Mouse (Mus musculus) G1E (cell line): ENCODE data around the gene Itgav. TPM values are rescaled to one million over a fixed set of nuclear protein-coding genes. Genes with fewer than 3 reads are reported as not detected.

Experiments used
- ATAC-seq: 2 replicates; pipeline ENCODE4 v1.8.0; 2016; ENCODE audit warnings: mild to moderate bottlenecking; ENCODE audit not compliant: insufficient number of reproducible peaks, poor library complexity, low FRiP score, severe bottlenecking; ENCODE audit errors: extremely low read depth
- DNase-seq: peaks from one replicate; pipeline ENCODE4 v3.0.0; 2012; ENCODE audit warnings: low spot score
- H3K27me3 ChIP-seq: 2 replicates; pipeline ENCODE4 v1.6.1; 2012; ENCODE audit warnings: mild to moderate bottlenecking, low read length, inconsistent platforms; ENCODE audit not compliant: insufficient read depth
- H3K36me3 ChIP-seq: replicated peaks from 2 replicates; pipeline ENCODE3; 2012; ENCODE audit warnings: mild to moderate bottlenecking, inconsistent platforms
- H3K4me1 ChIP-seq: 2 replicates; pipeline ENCODE4 v1.6.1; 2012; ENCODE audit warnings: low read depth, low read length, inconsistent platforms, mixed read lengths; ENCODE audit not compliant: insufficient read depth
- H3K4me3 ChIP-seq: 2 replicates; pipeline ENCODE4 v1.5.1; 2012; ENCODE audit warnings: low read depth, mild to moderate bottlenecking, inconsistent platforms, low read length, moderate library complexity, mixed read lengths
- H3K9me3 ChIP-seq: replicated peaks from 2 replicates; pipeline ENCODE4 v1.6.1; 2012; ENCODE audit warnings: inconsistent platforms
- CTCF ChIP-seq: IDR thresholded peaks from 2 replicates; pipeline ENCODE4 v1.5.1; 2012; ENCODE audit warnings: low read depth, low read length, inconsistent platforms, mixed read lengths
- GATA1 ChIP-seq: IDR thresholded peaks from 2 replicates; pipeline ENCODE4 v1.6.1; 2012; ENCODE audit warnings: borderline replicate concordance, low read length, inconsistent platforms, mixed read lengths
- GATA2 ChIP-seq: IDR thresholded peaks from 2 replicates; pipeline ENCODE4 v1.6.1; 2012; ENCODE audit warnings: low read depth, low read length, inconsistent platforms, borderline replicate concordance
- POLR2AphosphoS5 ChIP-seq: IDR thresholded peaks from 2 replicates; pipeline ENCODE4 v1.6.1; 2012; ENCODE audit warnings: low read depth, low read length, inconsistent platforms; ENCODE audit not compliant: insufficient replicate concordance
- TAL1 ChIP-seq: conservative IDR thresholded peaks from 2 replicates; pipeline ENCODE4 v1.6.1; 2012; ENCODE audit warnings: low read depth, low read length, inconsistent platforms, mixed read lengths
- polyA plus RNA-seq: library from polyadenylated mRNA; stranded (reverse); fragments of >175 nt; gene quantifications from 2 replicates; pipeline ENCODE4 v1.2.3, GENCODE M21; 2012
- total RNA-seq, 2 experiments: library from RNA; stranded (forward) in 1 of 2; stranded (reverse) in 1 of 2; fragments of 200-1000 nt in 1 of 2; fragments of >200 nt in 1 of 2; fragmentation: Nextera tagmentation in 1 of 2; gene quantifications; 2 replicates each; pipeline ENCODE4 v1.2.3; 2014 to 2017

Gene Itgav
- total and polyA plus RNA-seq, 3 experiments, result 18.0 to 26.0 (median 19.8) TPM

- H3K4me1 ChIP-seq, result peaks cover 29% of the 10 kb centered on the region
- DNase-seq, result no peak
- peaks cover under 1% of the 10 kb centered on the region for H3K36me3 ChIP-seq
- H3K9me3 ChIP-seq, result no peaks in the 10 kb centered on the region
- no peak overlapping the region for H3K4me3 ChIP-seq
- H3K27me3 ChIP-seq, result no peaks in the 10 kb centered on the region
- no peak for TF ChIP-seq CTCF
- no peak for TF ChIP-seq GATA2
- no peak for ATAC-seq
Observed at GRCm38 (mm10) chr2:83722936-83723335, 1.3 kb upstream of the Itgav start.

DNA sequence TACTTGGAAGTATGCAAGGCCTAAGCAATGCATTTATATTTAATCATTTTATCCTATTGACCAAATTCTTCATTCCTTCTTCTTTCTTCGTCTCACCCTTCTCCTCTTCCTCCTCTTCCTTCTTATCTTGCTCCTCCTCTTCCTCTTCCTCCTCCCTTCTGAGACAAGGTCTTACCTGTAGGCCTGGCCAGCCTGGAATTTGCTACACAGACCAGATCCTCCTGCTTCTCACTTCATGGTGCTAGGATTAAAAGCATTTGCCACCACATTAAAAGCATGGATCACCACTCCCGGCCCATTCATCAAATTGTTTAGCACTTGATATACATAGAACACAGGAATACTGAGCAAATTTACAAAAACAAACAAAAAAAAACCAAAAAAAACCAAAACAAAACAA is 851 bp upstream of the Itgav start:
- Histone ChIP-seq H3K9me3 (no peaks in the 10 kb centered on the region), H3K27me3 (no peaks in the 10 kb centered on the region), H3K36me3 (peaks cover 4% of the 10 kb centered on the region), H3K4me1 (peaks cover 30% of the 10 kb centered on the region), H3K4me3 (peak overlapping the region; percentile 89; the same call in 1 of the 2 replicates)
- TF ChIP-seq GATA2 (no peak), GATA1 (no peak), POLR2AphosphoS5 (no peak), TAL1 (no peak), CTCF (no peak)
- ATAC-seq, result no peak
- no peak for DNase-seq

- TF ChIP-seq GATA2 (no peak), POLR2AphosphoS5 (no peak), CTCF (no peak), GATA1 (no peak), TAL1 (no peak)
- no peaks in the 10 kb centered on the region for H3K27me3 ChIP-seq
- H3K4me1 ChIP-seq, result peaks cover 37% of the 10 kb centered on the region
- no peaks in the 10 kb centered on the region for H3K9me3 ChIP-seq
- peak overlapping the region; percentile 89 for H3K4me3 ChIP-seq
- H3K36me3 ChIP-seq, result peaks cover 19% of the 10 kb centered on the region
- DNase-seq (peak; percentile 48), ATAC-seq (peak; percentile 6; the same call in 1 of the 2 replicates)
Observed at GRCm38 (mm10) chr2:83724827-83725730, 882 bp downstream of the Itgav start.

- Histone ChIP-seq H3K4me3 (no peak overlapping the region; the same call in 1 of the 2 replicates), H3K36me3 (peaks cover 25% of the 10 kb centered on the region), H3K27me3 (no peaks in the 10 kb centered on the region), H3K9me3 (no peaks in the 10 kb centered on the region), H3K4me1 (peaks cover 37% of the 10 kb centered on the region)
- TF ChIP-seq GATA1, result no peak
- no peak for TF ChIP-seq CTCF
- DNase-seq (no peak), ATAC-seq (no peak)
Observed at GRCm38 (mm10) chr2:83725796-83726195, 1.6 kb downstream of the Itgav start.

GRCm38 (mm10) chr2:83728238-83728682 is 4.1 kb downstream of the Itgav start:
- no peaks in the 10 kb centered on the region for H3K27me3 ChIP-seq
- H3K4me3 ChIP-seq, result no peak overlapping the region
- peaks cover 39% of the 10 kb centered on the region for H3K36me3 ChIP-seq
- no peak for ATAC-seq
- DNase-seq, result no peak
- peaks cover 42% of the 10 kb centered on the region for H3K4me1 ChIP-seq
- TF ChIP-seq POLR2AphosphoS5, result no peak
- TF ChIP-seq CTCF, result no peak
- TF ChIP-seq GATA1, result no peak
- no peak for TF ChIP-seq TAL1
- no peak for TF ChIP-seq GATA2
- H3K9me3 ChIP-seq, result no peaks in the 10 kb centered on the region

DNA sequence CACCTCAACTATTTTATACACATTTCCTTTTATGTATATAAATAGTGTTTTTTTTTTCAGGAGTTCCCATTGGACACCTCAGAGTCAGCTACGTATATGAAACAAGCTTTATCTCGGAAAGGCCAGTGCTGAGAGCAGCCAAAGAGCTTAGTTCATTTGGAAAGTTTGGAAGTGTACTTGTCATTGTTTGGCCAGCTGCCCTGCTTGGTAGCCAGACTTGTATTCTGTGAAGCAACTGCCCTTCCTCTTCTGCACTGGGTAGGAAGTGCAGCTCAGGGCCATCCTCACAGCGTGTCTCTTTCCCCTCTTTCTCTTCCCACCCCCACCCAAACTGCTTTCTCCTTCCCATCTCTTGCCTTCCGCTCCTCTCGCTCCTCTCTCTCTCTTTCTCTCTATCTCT is 5.1 kb downstream of the Itgav start:
- no peak for DNase-seq
- peaks cover 45% of the 10 kb centered on the region for H3K4me1 ChIP-seq
- H3K36me3 ChIP-seq, result peaks cover 39% of the 10 kb centered on the region
- no peaks in the 10 kb centered on the region for H3K27me3 ChIP-seq
- no peak for ATAC-seq
- H3K4me3 ChIP-seq, result no peak overlapping the region
- no peaks in the 10 kb centered on the region for H3K9me3 ChIP-seq
- TF ChIP-seq TAL1 (no peak), CTCF (no peak), GATA1 (no peak), POLR2AphosphoS5 (no peak), GATA2 (no peak)
